Mouse (Mus musculus) left cerebral cortex, adult 2 months (tissue): ENCODE results near the gene Mccc2. TPM values are rescaled to one million over a fixed set of nuclear protein-coding genes. Genes with fewer than 3 reads are reported as not detected.

ENCODE experiments used
- DNase-seq, 2 experiments: peaks; one replicate each; pipeline ENCODE4 v3.0.0; 2021 to 2022; ENCODE audit warnings: low spot score in 2 of 2, mixed read lengths in 1 of 2; ENCODE audit errors: extremely low spot score in 1 of 2
- H3K27ac ChIP-seq: fragments of 200-600 bp; 2 replicates; pipeline ENCODE4 v1.8.1; 2022
- H3K4me3 ChIP-seq: fragments of 200-600 bp; 2 replicates; pipeline ENCODE4 v1.8.1; 2022
- CTCF ChIP-seq: fragments of 200-600 bp; IDR thresholded peaks from 2 replicates; pipeline ENCODE4 v1.8.1; 2022; ENCODE audit warnings: antibody characterized with exemption, mild to moderate bottlenecking, moderate library complexity
- intact Hi-C: fragments of 180-260 bp; cut with DNase I; formaldehyde crosslinking; loops from one replicate; pipeline ENCODE4 v1.15.1; 2025
- total RNA-seq, 2 experiments: library from RNA; stranded (reverse); gene quantifications; 2 replicates each; pipeline ENCODE4 v1.2.3; 2021

Gene Mccc2
- total RNA-seq, 2 experiments from 2014 or later = 22.9 to 26.9 TPM

DNA sequence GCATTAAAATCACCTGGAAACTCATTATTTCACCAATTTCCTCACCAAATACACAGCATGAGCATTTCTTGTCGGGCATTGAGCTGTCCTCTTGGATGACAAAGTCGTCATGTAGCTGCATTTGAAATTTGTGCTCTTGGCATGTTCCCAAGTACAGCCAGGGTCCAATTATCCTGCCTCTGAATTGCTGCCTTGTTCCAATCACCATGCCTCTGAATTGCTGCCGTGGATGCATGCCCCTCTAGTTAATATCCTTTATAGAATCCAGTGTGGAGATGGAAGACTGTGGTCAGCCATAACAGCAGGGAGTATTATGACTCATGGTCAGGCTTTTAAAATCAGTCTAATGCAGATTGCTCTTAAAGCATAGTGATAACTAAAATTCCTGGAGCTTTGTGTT lies 77.7 kb downstream of the Mccc2 start:
- intact Hi-C loops = no loop called here
- Histone ChIP-seq H3K27ac (no peak overlapping the region), H3K4me3 (no peak overlapping the region)
- TF ChIP-seq CTCF = no peak
- no peak for DNase-seq

DNA sequence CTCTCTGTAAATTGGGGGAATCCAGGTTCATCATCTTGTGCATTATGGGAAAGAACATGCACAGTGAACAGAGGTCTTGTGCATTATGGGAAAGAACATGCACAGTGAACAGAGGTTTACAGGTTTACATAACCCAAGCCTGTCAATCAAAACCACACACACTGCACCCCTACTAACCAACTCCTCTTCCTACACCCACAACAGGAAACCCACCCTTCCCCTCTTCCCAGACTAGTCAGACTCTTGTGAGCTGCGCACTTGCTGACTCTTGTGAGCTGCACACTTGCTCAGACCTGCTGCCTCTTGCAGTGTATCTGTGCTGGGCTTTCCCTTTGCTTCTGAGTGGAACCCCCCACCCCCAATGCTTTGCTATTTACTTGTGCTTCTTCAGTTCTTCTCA lies 83.0 kb downstream of the Mccc2 start:
- intact Hi-C loops = no loop called here
- no peak for DNase-seq
- TF ChIP-seq CTCF = no peak
- H3K27ac ChIP-seq = no peak overlapping the region
- H3K4me3 ChIP-seq = no peak overlapping the region

DNA sequence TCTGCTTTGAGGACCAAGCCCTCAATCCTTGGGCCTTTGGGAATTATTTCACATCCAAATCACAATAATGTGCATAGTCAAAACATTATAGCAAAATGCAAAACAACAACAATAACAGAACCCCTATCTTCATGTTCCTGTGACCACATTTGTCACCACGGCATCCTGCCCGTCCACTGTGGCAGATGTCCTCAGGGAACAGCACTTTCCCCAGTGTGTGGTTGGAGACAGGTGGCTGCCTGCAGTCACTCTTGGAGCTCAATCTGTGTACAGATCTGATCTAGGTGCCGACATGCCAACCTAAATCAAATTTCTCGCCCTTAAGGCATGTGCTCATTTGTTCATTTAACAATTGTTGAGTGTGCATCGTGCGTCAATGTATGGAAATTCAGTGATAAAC lies 83.9 kb downstream of the Mccc2 start:
- TF ChIP-seq CTCF = no peak
- no peak overlapping the region for H3K4me3 ChIP-seq
- intact Hi-C loops = no loop called here
- no peak overlapping the region for H3K27ac ChIP-seq
- DNase-seq = no peak

DNA sequence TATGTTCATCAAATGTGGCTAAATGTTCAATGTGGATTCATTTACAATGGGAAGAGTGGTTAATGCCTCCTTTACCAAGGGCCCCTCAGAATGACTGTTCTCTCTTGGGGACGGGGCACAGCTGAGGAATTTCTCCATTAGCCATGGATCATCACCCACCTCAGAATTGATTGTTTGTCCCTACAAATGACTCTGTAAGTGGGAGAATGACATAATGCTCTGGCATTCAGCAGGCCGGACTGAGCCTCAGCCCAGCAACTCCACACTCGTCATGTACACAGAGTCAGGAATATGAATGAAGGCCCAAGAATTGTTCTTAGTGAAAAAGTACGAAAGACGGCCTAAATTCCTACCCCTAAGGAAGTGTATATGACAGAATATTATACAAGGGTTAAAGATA lies 89.2 kb downstream of the Mccc2 start:
- Histone ChIP-seq H3K27ac (no peak overlapping the region), H3K4me3 (no peak overlapping the region)
- DNase-seq = no peak
- no peak for TF ChIP-seq CTCF
- intact Hi-C loops = no loop called here

DNA sequence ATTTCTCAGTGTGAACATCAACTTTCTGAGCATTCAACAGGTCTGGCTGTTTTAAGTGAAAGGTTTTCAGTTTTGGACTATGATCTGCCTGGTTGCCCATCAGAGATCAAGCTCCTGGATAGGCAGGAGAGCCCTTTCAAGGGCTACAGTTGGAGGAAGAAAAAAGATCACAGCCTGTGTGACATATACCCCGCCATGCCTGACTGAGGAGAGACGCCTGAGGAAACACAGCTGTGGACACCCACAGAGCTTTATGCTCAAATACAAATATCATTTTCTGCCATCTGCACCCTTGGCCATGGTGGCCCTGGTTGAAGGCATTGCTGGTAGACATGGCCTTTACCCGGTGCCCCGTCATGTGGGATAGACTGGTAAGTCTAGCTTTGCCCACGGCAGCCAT lies 99.8 kb downstream of the Mccc2 start:
- Histone ChIP-seq H3K4me3 (no peak overlapping the region), H3K27ac (no peak overlapping the region)
- no peak for DNase-seq
- no peak for TF ChIP-seq CTCF
- intact Hi-C loops = no loop called here

DNA sequence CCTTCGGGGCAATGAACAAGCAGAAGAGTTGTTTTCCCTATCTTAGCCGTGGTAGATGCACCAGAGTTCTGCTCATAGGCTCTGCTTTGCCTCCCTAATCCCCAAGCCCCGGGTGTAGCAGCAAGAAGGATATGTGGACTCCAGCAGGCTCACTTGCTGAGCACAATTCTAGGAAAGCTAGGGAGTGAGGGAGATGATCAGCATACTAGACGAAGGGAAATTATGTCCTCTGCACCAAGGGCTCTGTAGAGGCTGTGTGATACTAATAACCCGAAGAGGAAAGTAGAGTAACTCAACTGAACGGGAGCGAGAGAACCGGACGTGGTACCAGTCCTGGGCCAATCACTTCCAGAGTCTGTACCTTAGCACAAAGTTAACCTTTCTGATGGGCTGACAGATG lies 114.5 kb downstream of the Mccc2 start, which contains the start of gene Cartpt:
Gene Cartpt, minus strand, starts transcription at position 127 of the 400 bp plus-strand sequence.
- no peak for DNase-seq
- no peak for TF ChIP-seq CTCF
- H3K27ac ChIP-seq = no peak within 1 kb of the TSS
- intact Hi-C loops = no loop called here
- peak within 1 kb of the TSS; percentile 31 for H3K4me3 ChIP-seq

DNA sequence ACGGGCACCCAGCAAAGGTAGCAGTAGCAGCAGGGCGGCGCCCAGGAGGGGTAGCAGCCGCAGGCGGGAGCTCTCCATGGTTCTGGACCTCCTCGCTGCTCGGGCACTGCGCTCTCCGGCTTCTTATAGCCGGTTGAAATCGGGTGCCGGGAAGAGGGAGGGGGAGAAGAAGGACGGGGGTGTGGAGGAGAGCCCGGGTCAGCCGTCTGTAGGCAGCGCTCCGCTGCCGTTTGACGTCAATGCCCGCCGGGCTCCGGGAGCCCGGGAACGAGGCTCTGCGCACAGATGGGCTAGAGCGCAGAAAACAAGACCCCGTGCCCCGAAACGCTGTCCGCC lies 114.9 kb downstream of the Mccc2 start:
- no peak for TF ChIP-seq CTCF
- intact Hi-C loops = no loop called here
- DNase-seq = peak; percentile 17 to 23
- no peak overlapping the region for H3K27ac ChIP-seq
- H3K4me3 ChIP-seq = peak overlapping the region; percentile 31

DNA sequence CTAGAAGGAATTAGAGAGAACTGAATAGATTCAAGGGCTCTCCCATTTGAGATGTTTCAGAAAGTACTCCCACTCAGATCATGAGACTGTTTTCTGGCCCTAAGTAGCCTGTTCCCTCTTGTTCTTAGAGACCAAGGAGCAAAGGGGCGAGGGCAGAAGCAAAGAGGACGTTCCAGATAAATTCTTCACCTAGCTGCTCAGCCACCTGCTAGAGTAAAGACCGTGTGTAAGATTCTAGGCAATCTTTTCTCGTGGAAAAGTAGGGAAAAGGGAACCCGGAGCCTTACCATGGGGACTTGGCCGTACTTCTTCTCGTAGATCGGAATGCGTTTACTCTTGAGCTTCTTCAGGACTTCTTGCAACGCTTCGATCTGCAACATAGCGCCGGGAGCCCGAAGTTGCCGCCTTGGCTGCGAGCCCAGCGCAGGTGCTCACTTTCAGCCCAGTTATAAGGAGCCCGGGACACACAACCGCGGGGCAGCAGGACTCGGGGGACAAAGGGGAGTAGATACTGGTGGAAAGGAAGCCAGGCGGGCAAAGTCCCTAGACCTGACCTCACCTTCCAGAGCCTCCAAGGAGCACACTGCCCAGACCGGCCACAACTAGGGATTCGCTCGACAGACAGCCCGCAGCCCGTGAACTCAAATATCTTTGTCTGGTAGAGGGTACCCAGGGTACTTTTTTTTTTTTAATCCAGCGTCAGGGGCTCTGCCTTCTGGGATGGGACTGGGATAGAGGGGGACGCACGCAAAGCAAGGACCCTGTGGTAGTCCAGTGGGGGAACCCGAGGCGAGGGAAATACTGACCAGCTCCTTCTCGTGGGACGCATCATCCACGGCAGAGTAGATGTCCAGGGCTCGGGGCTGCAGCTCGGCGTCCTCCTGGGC lies 115.5 kb downstream of the Mccc2 start:
- no peak for DNase-seq
- peak overlapping the region; percentile 31 for H3K4me3 ChIP-seq
- no peak for TF ChIP-seq CTCF
- intact Hi-C loops = no loop called here
- no peak overlapping the region for H3K27ac ChIP-seq

DNA sequence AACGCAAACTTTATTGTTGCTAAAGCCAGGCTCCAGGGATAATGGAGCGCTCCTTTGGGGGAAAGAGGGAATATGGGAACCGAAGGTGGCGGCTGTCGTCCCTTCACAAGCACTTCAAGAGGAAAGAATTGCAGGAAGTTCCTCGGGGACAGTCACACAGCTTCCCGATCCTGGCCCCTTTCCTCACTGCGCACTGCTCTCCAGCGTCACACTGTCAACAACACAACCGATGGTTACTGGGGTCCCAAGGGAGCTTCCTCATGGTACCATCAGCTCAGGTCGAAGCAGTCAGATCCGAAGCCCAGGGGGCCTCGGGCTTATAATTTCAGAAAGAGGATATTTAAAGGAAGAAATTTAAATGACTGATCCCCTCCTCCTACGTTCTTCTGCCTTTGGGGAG lies 116.6 kb downstream of the Mccc2 start:
- H3K4me3 ChIP-seq = no peak overlapping the region
- no peak for TF ChIP-seq CTCF
- intact Hi-C loops = no loop called here
- DNase-seq = no peak
- H3K27ac ChIP-seq = no peak overlapping the region

Other genes with a start within 250 kb of the Mccc2 start
- 10 to 100 TPM; 24.2 to 27.1 TPM for gene Cartpt, start 114.5 kb downstream of the Mccc2 start, total RNA-seq
- 10 to 100 TPM; 44.1 to 54.6 TPM for gene Bdp1, start 88.4 kb upstream of the Mccc2 start, total RNA-seq
- 10 to 100 TPM; 15.1 to 22.9 TPM for gene Serf1, start 92.4 kb upstream of the Mccc2 start, total RNA-seq
- 10 to 100 TPM; 41.3 to 44.8 TPM for gene Smn1, start 109.2 kb upstream of the Mccc2 start, total RNA-seq
- gene Naip2, start 186.5 kb upstream of the Mccc2 start, total RNA-seq = under 1 TPM; 0.42 to 0.48 TPM
- under 1 TPM; 0.28 to 0.43 TPM for gene Naip5, start 230.7 kb upstream of the Mccc2 start, total RNA-seq